Mouse (Mus musculus) megakaryocyte, embryonic 14.5 days (primary cell): ENCODE results near the gene Spz1.

Experiments used
- FLI1 ChIP-seq: IDR thresholded peaks from 2 replicates; pipeline ENCODE4 v1.6.1; 2012; ENCODE audit warnings: low read length, inconsistent platforms, mixed read lengths
- GATA1 ChIP-seq: IDR thresholded peaks from 3 replicates; pipeline ENCODE4 v1.6.1; 2012; ENCODE audit warnings: mixed read lengths, low read length, inconsistent platforms, borderline replicate concordance

DNA sequence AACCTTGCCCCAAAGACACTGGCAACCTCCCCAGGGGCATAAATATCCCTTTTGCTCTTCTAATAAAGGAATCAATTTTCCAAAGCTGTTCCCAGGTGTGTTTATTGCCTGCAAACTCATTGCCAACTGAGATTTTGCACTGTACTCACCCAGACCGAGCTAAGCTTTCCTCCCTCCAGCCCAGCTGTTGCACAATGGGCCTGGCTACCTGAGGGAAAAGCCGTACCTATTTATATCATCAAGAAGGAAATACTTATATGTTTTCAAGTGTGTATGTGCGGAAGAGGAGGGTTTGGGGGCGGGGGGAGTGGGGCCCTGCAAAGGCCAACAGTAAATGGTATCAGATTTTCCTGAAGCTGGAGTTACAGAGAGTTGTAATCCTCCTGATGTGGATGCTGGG, 28.9 kb downstream of the Spz1 start:
- no peak for TF ChIP-seq GATA1
- no peak for TF ChIP-seq FLI1
